Comparison of ENCODE assay signal across 10 mouse cellular contexts in genomic region chr16:4448235-4448634, GRCm38 (mm10). TPM values are rescaled to one million over a fixed set of nuclear protein-coding genes. Genes with fewer than 3 reads are reported as not detected.
DNase-seq lines count a peak whose midpoint lies in the region; ATAC-seq and TF ChIP-seq lines count a peak whose summit lies in the region.
"Had no signal": no experiment of that assay in that cellular context is flagged by ENCODE, and none has a peak within 500 bp of the region (broad histone marks: within the 10 kb centered on the region; RNA-seq: fewer than 3 reads in every experiment).

No protein-coding gene starts in this region.

- WGBS in heart, embryonic 16.5 days = 31% methylated on average over 9 of the region's 9 CpGs
- WGBS in heart, embryonic 12.5 days = 41% methylated on average over 9 of the region's 9 CpGs
- 41% methylated on average over 9 of the region's 9 CpGs for WGBS in hindbrain, postnatal 0 days
- WGBS in neural tube, embryonic 15.5 days = 65% methylated on average over 9 of the region's 9 CpGs

- TF ChIP-seq CTCF in hindbrain, postnatal 0 days (IDR thresholded peaks at IDR 0.05; ENCODE audit: low read depth) = no peak

- H3K36me3 ChIP-seq in heart, embryonic 16.5 days (ENCODE audit: control insufficient read depth, insufficient read depth) = no peaks in the 10 kb centered on the region
- H3K36me3 ChIP-seq in heart, embryonic 12.5 days = no peaks in the 10 kb centered on the region
- H3K36me3 ChIP-seq in hindbrain, postnatal 0 days (ENCODE audit: insufficient read depth, low read length) = no peaks in the 10 kb centered on the region
- no peaks in the 10 kb centered on the region for H3K36me3 ChIP-seq in neural tube, embryonic 15.5 days
- H3K36me3 ChIP-seq: lung, embryonic 15.5 days had no signal

- no peak overlapping the region for H3K27ac ChIP-seq in heart, embryonic 16.5 days (ENCODE audit: low read length)
- H3K27ac ChIP-seq in heart, embryonic 12.5 days (ENCODE audit: poor library complexity, severe bottlenecking) = no peak overlapping the region
- no peak overlapping the region for H3K27ac ChIP-seq in hindbrain, postnatal 0 days
- no peak overlapping the region for H3K27ac ChIP-seq in neural tube, embryonic 15.5 days (replicated peaks)
- H3K27ac ChIP-seq: heart, adult 2 months; lung, embryonic 15.5 days had no signal

- H3K9me3 ChIP-seq in heart, embryonic 16.5 days (replicated peaks; ENCODE audit: control insufficient read depth, low read length) = no peaks in the 10 kb centered on the region
- H3K9me3 ChIP-seq in heart, embryonic 12.5 days (replicated peaks) = no peaks in the 10 kb centered on the region
- H3K9me3 ChIP-seq in hindbrain, postnatal 0 days (ENCODE audit: low read length) = no peaks in the 10 kb centered on the region
- H3K9me3 ChIP-seq in neural tube, embryonic 15.5 days (replicated peaks) = no peaks in the 10 kb centered on the region
- H3K9me3 ChIP-seq: lung, embryonic 15.5 days had no signal

- ATAC-seq in heart, embryonic 16.5 days (replicated peaks; ENCODE audit: extremely low read depth, insufficient read depth, low FRiP score) = peak; percentile 6; the same call in 1 of the 2 replicates
- ATAC-seq in heart, embryonic 12.5 days (ENCODE audit: insufficient number of reproducible peaks, low FRiP score) = no peak
- no peak for ATAC-seq in hindbrain, postnatal 0 days
- ATAC-seq in neural tube, embryonic 15.5 days (ENCODE audit: low FRiP score) = no peak

- no peak overlapping the region for H3K4me2 ChIP-seq in heart, embryonic 16.5 days (ENCODE audit: low read depth, low read length)
- H3K4me2 ChIP-seq in heart, embryonic 12.5 days = no peak overlapping the region
- no peak overlapping the region for H3K4me2 ChIP-seq in hindbrain, postnatal 0 days (ENCODE audit: low read depth, low read length)
- H3K4me2 ChIP-seq in neural tube, embryonic 15.5 days = no peak overlapping the region
- H3K4me2 ChIP-seq: lung, embryonic 15.5 days had no signal

- no peak overlapping the region for H3K4me3 ChIP-seq in heart, embryonic 16.5 days (ENCODE audit: low read length)
- H3K4me3 ChIP-seq in heart, embryonic 12.5 days = no peak overlapping the region
- no peak overlapping the region for H3K4me3 ChIP-seq in hindbrain, postnatal 0 days (ENCODE audit: low read length)
- H3K4me3 ChIP-seq in neural tube, embryonic 15.5 days (replicated peaks) = no peak overlapping the region
- H3K4me3 ChIP-seq: heart, adult 2 months; lung, embryonic 15.5 days had no signal

- H3K27me3 ChIP-seq in heart, embryonic 16.5 days (ENCODE audit: control insufficient read depth, insufficient read depth, low read length) = no peaks in the 10 kb centered on the region
- H3K27me3 ChIP-seq in heart, embryonic 12.5 days (replicated peaks) = no peaks in the 10 kb centered on the region
- no peaks in the 10 kb centered on the region for H3K27me3 ChIP-seq in hindbrain, postnatal 0 days (ENCODE audit: insufficient read depth, low read length)
- no peaks in the 10 kb centered on the region for H3K27me3 ChIP-seq in neural tube, embryonic 15.5 days (replicated peaks)
- H3K27me3 ChIP-seq: lung, embryonic 15.5 days had no signal

- no peaks in the 10 kb centered on the region for H3K4me1 ChIP-seq in heart, embryonic 16.5 days (ENCODE audit: control insufficient read depth, insufficient read depth, low read length)
- 0 out of 2 replicates have a peak, but pooled peaks cover 2% of the 10 kb centered on the region for H3K4me1 ChIP-seq in heart, embryonic 12.5 days (replicated peaks)
- H3K4me1 ChIP-seq in hindbrain, postnatal 0 days (ENCODE audit: insufficient read depth, low read length) = no peaks in the 10 kb centered on the region
- H3K4me1 ChIP-seq in neural tube, embryonic 15.5 days = no peaks in the 10 kb centered on the region
- H3K4me1 ChIP-seq: lung, embryonic 15.5 days had no signal

- H3K9ac ChIP-seq in heart, embryonic 16.5 days (ENCODE audit: low read length) = no peak overlapping the region
- no peak overlapping the region for H3K9ac ChIP-seq in heart, embryonic 12.5 days
- no peak overlapping the region for H3K9ac ChIP-seq in hindbrain, postnatal 0 days (replicated peaks; ENCODE audit: low read length)
- H3K9ac ChIP-seq in neural tube, embryonic 15.5 days (replicated peaks) = no peak overlapping the region
- H3K9ac ChIP-seq: lung, embryonic 15.5 days had no signal

- DNase-seq in embryo, embryonic 11 days = peak; percentile 9
- peak; percentile 69 for DNase-seq in kidney, postnatal 14 days
- DNase-seq in right cerebral cortex, postnatal 10 days (ENCODE audit: low spot score in 2 of 2) = peak; percentile 39 to 55
- DNase-seq in adrenal gland, adult 18-20 months (ENCODE audit: low spot score in 2 of 2) = no peak
- DNase-seq in hindbrain, postnatal 0 days (ENCODE audit: low spot score) = no peak

RNA-seq across cellular contexts. Expression of gene Adcy9, which starts 27.9 kb away (rescaled TPM):
- 1.1 and 1.6 TPM in 2 replicates for polyA plus RNA-seq in heart, embryonic 16.5 days (2015; fragmentation: Nextera tagmentation; extraction: Ambion mirVana)
- 0.88 and 1.4 TPM in 2 replicates for polyA plus RNA-seq in heart, embryonic 12.5 days (2016; fragmentation: Nextera tagmentation; extraction: Ambion mirVana)
- total RNA-seq in adrenal gland, adult 18-20 months (2021) = 10 to 100 TPM; 32.3 to 51.9 TPM
- 27.7 and 31.6 TPM in 2 replicates for total RNA-seq in hindbrain, postnatal 0 days (2014; rRNA removed)
- polyA plus RNA-seq in hindbrain, postnatal 0 days (2015; fragmentation: Nextera tagmentation; extraction: Ambion mirVana) = 4.0 and 4.3 TPM in 2 replicates
- polyA plus RNA-seq in neural tube, embryonic 15.5 days (2015; fragmentation: Nextera tagmentation; extraction: Ambion mirVana) = 4.0 and 5.0 TPM in 2 replicates

Comparison
In these comparisons a context has a peak if more than half of its experiments do, and no peak if none do; other contexts are left out.
1. DNase-seq: peak in embryo, embryonic 11 days (single experiment), kidney, postnatal 14 days (single experiment) and right cerebral cortex, postnatal 10 days (2 of 2); none in adrenal gland, adult 18-20 months (0 of 2) and hindbrain, postnatal 0 days (single experiment).